Comparison of ENCODE assay signal across 8 mouse cellular contexts in the genomic region with DNA sequence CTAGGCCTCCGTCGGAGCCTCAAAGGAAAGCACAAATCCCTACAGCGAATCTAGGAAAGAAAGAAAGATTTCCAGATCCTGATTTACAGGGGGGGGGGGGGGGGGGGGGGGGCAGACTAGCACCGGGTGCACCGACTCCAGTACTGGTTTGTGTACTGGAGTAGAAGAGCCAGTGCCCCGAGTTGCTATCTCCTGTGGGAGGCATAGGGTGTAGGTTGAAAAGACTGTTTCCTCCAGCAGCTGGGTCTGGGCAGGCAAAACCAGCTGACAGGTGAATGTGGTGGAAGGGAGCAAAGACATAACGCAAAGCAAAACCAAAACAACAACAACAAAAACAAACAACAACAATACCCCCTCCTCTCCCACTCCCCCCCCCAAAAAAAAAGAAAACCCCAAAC. TPM values are rescaled to one million over a fixed set of nuclear protein-coding genes. Genes with fewer than 3 reads are reported as not detected.
A peak's percentile ranks its signal among the peaks of the same experiment; 100 is the strongest.
DNase-seq lines count a peak whose midpoint lies in the region; ATAC-seq lines count a peak whose summit lies in the region.

No protein-coding gene starts in this region.

- no peak for ATAC-seq in heart, embryonic 11.5 days (replicated peaks; ENCODE audit: insufficient number of reproducible peaks, low FRiP score, low TSS enrichment)
- peak; percentile 41; the same call in 1 of the 2 replicates for ATAC-seq in hindbrain, embryonic 11.5 days (ENCODE audit: low FRiP score)
- peak; percentile 24; the same call in 1 of the 2 replicates for ATAC-seq in midbrain, embryonic 12.5 days (ENCODE audit: low FRiP score, low read depth)

- H3K4me2 ChIP-seq in heart, embryonic 11.5 days: peak overlapping the region; percentile 97
- H3K4me2 ChIP-seq in hindbrain, embryonic 11.5 days (replicated peaks; ENCODE audit: low read depth, low read length): peak overlapping the region; percentile 80
- peak overlapping the region; percentile 88 for H3K4me2 ChIP-seq in midbrain, embryonic 12.5 days (replicated peaks)

- H3K9ac ChIP-seq in heart, embryonic 11.5 days (ENCODE audit: low read depth, low read length): peak overlapping the region; percentile 74
- H3K9ac ChIP-seq in hindbrain, embryonic 11.5 days (ENCODE audit: low read depth, low read length): no peak overlapping the region
- H3K9ac ChIP-seq in midbrain, embryonic 12.5 days (replicated peaks): peak overlapping the region; percentile 52

- peak overlapping the region; percentile 69 for H3K4me3 ChIP-seq in heart, embryonic 11.5 days (ENCODE audit: low read depth, low read length)
- H3K4me3 ChIP-seq in hindbrain, embryonic 11.5 days (ENCODE audit: low read depth, low read length): peak overlapping the region; percentile 64
- H3K4me3 ChIP-seq in midbrain, embryonic 12.5 days: peak overlapping the region; percentile 56

- no peaks in the 10 kb centered on the region for H3K36me3 ChIP-seq in heart, embryonic 11.5 days (ENCODE audit: control insufficient read depth, insufficient read depth, low read length)
- no peaks in the 10 kb centered on the region for H3K36me3 ChIP-seq in hindbrain, embryonic 11.5 days (ENCODE audit: control insufficient read depth, insufficient read depth, low read length)
- H3K36me3 ChIP-seq in midbrain, embryonic 12.5 days: no peaks in the 10 kb centered on the region

- peaks cover 15% of the 10 kb centered on the region for H3K27me3 ChIP-seq in heart, embryonic 11.5 days (ENCODE audit: control insufficient read depth, insufficient read depth, low read length)
- H3K27me3 ChIP-seq in hindbrain, embryonic 11.5 days (ENCODE audit: control insufficient read depth, insufficient read depth, low read length): peaks cover 22% of the 10 kb centered on the region
- H3K27me3 ChIP-seq in midbrain, embryonic 12.5 days: peaks cover 39% of the 10 kb centered on the region

- 0 out of 2 replicates have a peak, but pooled peaks cover 2% of the 10 kb centered on the region for H3K4me1 ChIP-seq in heart, embryonic 11.5 days (ENCODE audit: control insufficient read depth, insufficient read depth, low read length)
- peaks cover 12% of the 10 kb centered on the region for H3K4me1 ChIP-seq in hindbrain, embryonic 11.5 days (replicated peaks; ENCODE audit: control insufficient read depth, insufficient read depth, low read length)
- peaks cover 20% of the 10 kb centered on the region for H3K4me1 ChIP-seq in midbrain, embryonic 12.5 days

- intact Hi-C loops in heart, postnatal 25 days (cut with DNase I): loop anchor here (5.0 kb wide), 2 partner anchors 267 to 882 kb away; no protein-coding TSS in a partner anchor

- no peaks in the 10 kb centered on the region for H3K9me3 ChIP-seq in heart, embryonic 11.5 days (replicated peaks; ENCODE audit: control insufficient read depth, low read length)
- no peaks in the 10 kb centered on the region for H3K9me3 ChIP-seq in hindbrain, embryonic 11.5 days (ENCODE audit: control insufficient read depth, low read length)
- H3K9me3 ChIP-seq in midbrain, embryonic 12.5 days: no peaks in the 10 kb centered on the region

- no peak overlapping the region for H3K27ac ChIP-seq in heart, embryonic 11.5 days (ENCODE audit: low read depth, low read length)
- H3K27ac ChIP-seq in hindbrain, embryonic 11.5 days (ENCODE audit: low read depth, low read length): no peak overlapping the region
- H3K27ac ChIP-seq in midbrain, embryonic 12.5 days (replicated peaks): no peak overlapping the region

- WGBS in heart, embryonic 11.5 days (ENCODE audit: insufficient replicate concordance): 1% methylated on average over 7 of the region's 7 CpGs
- 2% methylated on average over 6 of the region's 7 CpGs for WGBS in hindbrain, embryonic 11.5 days
- WGBS in midbrain, embryonic 12.5 days: 0% methylated on average over 7 of the region's 7 CpGs

- no peak for DNase-seq in heart, postnatal 25 days (ENCODE audit: low spot score)
- DNase-seq in ES-CJ7 (ENCODE audit: low read depth, low spot score): peak; percentile 19
- no peak for DNase-seq in hindbrain, embryonic 11.5 days (ENCODE audit: low spot score)
- DNase-seq in testis, postnatal 14 days (ENCODE audit: low spot score): no peak
- DNase-seq in urinary bladder, adult 18-20 months (ENCODE audit: low spot score in 2 of 2): no peak
- no peak for DNase-seq in adrenal gland, postnatal 36 days

RNA-seq across cellular contexts. Expression of a gene that starts 0.8 kb away (rescaled TPM):
- polyA plus RNA-seq in heart, embryonic 11.5 days (2014; fragmentation: Nextera tagmentation; extraction: Ambion mirVana): 20.4 and 21.6 TPM in 2 replicates
- total RNA-seq in heart, postnatal 25 days (2021): under 1 TPM; 0.08 to 0.17 TPM
- 10.4 and 11.1 TPM in 2 replicates for polyA plus RNA-seq in hindbrain, embryonic 11.5 days (2014; fragmentation: Nextera tagmentation; extraction: Ambion mirVana)
- polyA plus RNA-seq in midbrain, embryonic 12.5 days (2016; fragmentation: Nextera tagmentation; extraction: Ambion mirVana): 7.0 and 27.4 TPM in 2 replicates
- 10 to 100 TPM in 1 of 2 experiments, 1 to 10 TPM in 1; 9.4 to 14.6 TPM for total RNA-seq in adrenal gland, postnatal 36 days (2021)
